In genomic region chr6:101616776-101617175, GRCm38 (mm10) we compare ENCODE assay signal across 9 mouse cellular contexts.
DNase-seq lines count a peak whose midpoint lies in the region; ATAC-seq and TF ChIP-seq lines count a peak whose summit lies in the region.
"Had no signal": no experiment of that assay in that cellular context is flagged by ENCODE, and none has a peak within 500 bp of the region (broad histone marks: within the 10 kb centered on the region; RNA-seq: fewer than 3 reads in every experiment).

No protein-coding gene starts in this region.

- peak; percentile 62; the same call in 1 of the 2 replicates for TF ChIP-seq CTCF in brain, embryonic 14.5 days (IDR thresholded peaks at IDR 0.05; ENCODE audit: borderline replicate concordance, extremely low read depth, insufficient read depth, insufficient read length)

- no peak for ATAC-seq in embryonic facial prominence, embryonic 11.5 days (replicated peaks; ENCODE audit: insufficient number of reproducible peaks, low FRiP score, low TSS enrichment, low read depth)
- ATAC-seq in megakaryocyte progenitor cell, adult 5-6 weeks (replicated peaks; ENCODE audit: poor library complexity), result 0 out of 2 replicates have a peak, but pooled peaks have one; percentile 23
- no peak for ATAC-seq in granulocyte monocyte progenitor cell, adult 5-6 weeks (replicated peaks; ENCODE audit: poor library complexity, severe bottlenecking)
- ATAC-seq in intestine, embryonic 15.5 days, result no peak; the same call in 1 of the 2 replicates

- no peaks in the 10 kb centered on the region for H3K27me3 ChIP-seq in embryonic facial prominence, embryonic 11.5 days (ENCODE audit: control insufficient read depth, insufficient read depth, low read length)
- no peaks in the 10 kb centered on the region for H3K27me3 ChIP-seq in embryonic facial prominence, embryonic 10.5 days (replicated peaks; ENCODE audit: low read depth, poor library complexity, severe bottlenecking)
- no peaks in the 10 kb centered on the region for H3K27me3 ChIP-seq in intestine, embryonic 15.5 days (replicated peaks)

- no peak overlapping the region for H3K4me2 ChIP-seq in embryonic facial prominence, embryonic 11.5 days (ENCODE audit: low read depth, low read length)
- no peak overlapping the region for H3K4me2 ChIP-seq in intestine, embryonic 15.5 days (replicated peaks)

- 46% methylated on average over 3 of the region's 3 CpGs for WGBS in embryonic facial prominence, embryonic 11.5 days
- 46% methylated on average over 3 of the region's 3 CpGs for WGBS in embryonic facial prominence, embryonic 10.5 days
- 35% methylated on average over 3 of the region's 3 CpGs for WGBS in intestine, embryonic 15.5 days

- H3K9me3 ChIP-seq in embryonic facial prominence, embryonic 11.5 days (replicated peaks; ENCODE audit: control insufficient read depth, low read length), result no peaks in the 10 kb centered on the region
- H3K9me3 ChIP-seq in embryonic facial prominence, embryonic 10.5 days, result no peaks in the 10 kb centered on the region
- no peaks in the 10 kb centered on the region for H3K9me3 ChIP-seq in intestine, embryonic 15.5 days

- H3K9ac ChIP-seq in embryonic facial prominence, embryonic 11.5 days (replicated peaks; ENCODE audit: low read length), result no peak overlapping the region
- H3K9ac ChIP-seq in intestine, embryonic 15.5 days, result no peak overlapping the region

- H3K27ac ChIP-seq in embryonic facial prominence, embryonic 11.5 days (replicated peaks; ENCODE audit: low read depth, low read length), result no peak overlapping the region
- no peak overlapping the region for H3K27ac ChIP-seq in embryonic facial prominence, embryonic 10.5 days (replicated peaks)
- H3K27ac ChIP-seq in intestine, embryonic 15.5 days, result no peak overlapping the region

- H3K36me3 ChIP-seq in embryonic facial prominence, embryonic 11.5 days (replicated peaks; ENCODE audit: control insufficient read depth, insufficient read depth, low read depth, low read length), result no peaks in the 10 kb centered on the region
- no peaks in the 10 kb centered on the region for H3K36me3 ChIP-seq in embryonic facial prominence, embryonic 10.5 days (replicated peaks)
- H3K36me3 ChIP-seq in intestine, embryonic 15.5 days, result no peaks in the 10 kb centered on the region

- no peaks in the 10 kb centered on the region for H3K4me1 ChIP-seq in embryonic facial prominence, embryonic 11.5 days (ENCODE audit: control insufficient read depth, insufficient read depth, low read length)
- H3K4me1 ChIP-seq in embryonic facial prominence, embryonic 10.5 days, result no peaks in the 10 kb centered on the region
- H3K4me1 ChIP-seq in intestine, embryonic 15.5 days (replicated peaks), result no peaks in the 10 kb centered on the region

- no peak for TF ChIP-seq POLR2A in brain, embryonic 14.5 days (IDR thresholded peaks at IDR 0.05; ENCODE audit: borderline replicate concordance, extremely low read depth, insufficient read depth, insufficient read length, poor library complexity, severe bottlenecking)

- no peak overlapping the region for H3K4me3 ChIP-seq in embryonic facial prominence, embryonic 11.5 days (ENCODE audit: low read depth, low read length)
- H3K4me3 ChIP-seq in embryonic facial prominence, embryonic 10.5 days, result no peak overlapping the region
- H3K4me3 ChIP-seq in intestine, embryonic 15.5 days (replicated peaks), result no peak overlapping the region

- peak; percentile 54 for DNase-seq in embryonic facial prominence, embryonic 11.5 days (ENCODE audit: low spot score)
- no peak for DNase-seq in embryonic facial prominence, embryonic 10.5 days (ENCODE audit: low spot score)
- DNase-seq in left cerebral cortex, adult 11 months (ENCODE audit: low spot score), result peak; percentile 9
- no peak for DNase-seq in left cerebral cortex, adult 18-20 months (ENCODE audit: low spot score in 2 of 2)
- DNase-seq in brain, embryonic 14.5 days (ENCODE audit: low read depth), result peak; percentile 75
- DNase-seq: cerebellum, adult 18-20 months had no signal

Comparison
In these comparisons a context has a peak if more than half of its experiments do, and no peak if none do; other contexts are left out.
1. DNase-seq: peak in embryonic facial prominence, embryonic 11.5 days (single experiment), left cerebral cortex, adult 11 months (single experiment) and brain, embryonic 14.5 days (single experiment); none in embryonic facial prominence, embryonic 10.5 days (single experiment) and left cerebral cortex, adult 18-20 months (0 of 2).